Mouse (Mus musculus): ENCODE results near the gene Gm21987. TPM values are rescaled to one million over a fixed set of nuclear protein-coding genes. Genes with fewer than 3 reads are reported as not detected.

Gene Gm21987
- polyA plus RNA-seq, 1 experiment from 2014 or later = not detected

DNA sequence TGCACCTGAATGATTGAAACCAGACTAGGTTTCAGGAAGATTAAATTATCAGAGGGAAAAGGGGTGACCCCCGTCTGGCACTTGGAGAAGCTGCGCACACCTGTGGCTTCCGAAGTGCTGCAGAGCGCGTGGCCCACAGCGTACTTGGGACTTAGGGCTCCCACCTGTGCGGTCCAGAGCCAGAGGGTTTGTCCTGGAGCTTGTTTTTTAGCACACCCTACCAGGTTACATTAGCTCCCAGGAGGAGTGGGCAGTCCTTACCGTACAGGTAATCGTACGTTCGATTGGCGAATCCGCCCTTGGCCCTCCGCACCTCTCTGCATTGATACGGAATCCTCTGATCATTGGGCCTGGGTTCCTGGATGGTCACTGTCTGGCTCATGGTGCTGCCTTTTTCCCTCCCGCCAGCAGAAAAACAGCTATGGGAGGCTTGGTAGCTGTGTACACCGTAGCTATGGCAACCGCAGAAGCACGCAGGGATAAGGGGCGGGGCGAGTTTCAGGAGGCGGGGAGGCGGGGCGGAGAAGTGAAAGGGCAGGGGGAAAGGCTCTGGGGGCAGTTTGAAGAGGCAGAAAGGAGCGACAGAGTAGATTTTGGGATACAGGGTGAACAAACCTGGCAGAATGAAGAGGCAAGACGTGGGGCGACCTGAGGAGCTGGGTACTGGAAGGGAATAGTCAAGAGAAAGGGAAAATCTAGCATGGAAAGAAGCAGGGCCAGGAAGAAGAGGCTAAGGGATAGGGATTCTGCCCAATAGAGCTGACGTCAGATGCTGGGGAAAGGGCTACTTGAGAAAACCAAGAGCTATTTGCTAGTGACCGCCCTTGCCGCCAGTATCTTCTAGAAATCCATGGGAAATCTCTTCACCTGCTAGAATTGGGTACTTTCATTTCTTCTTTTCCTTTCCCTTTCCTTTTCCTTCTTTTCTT, 5.2 kb upstream of the Gm21987 start, which contains the start of gene Maats1:
Gene Maats1 (minus strand): TSS at position 748 of the 929 bp plus-strand sequence.
- Histone ChIP-seq H3K9me3 (ENCODE audit: control insufficient read depth, low read length) (no peaks in the 10 kb centered on the region), H3K9ac (ENCODE audit: low read length) (peak within 1 kb of the TSS; percentile 46), H3K4me3 (ENCODE audit: low read depth, low read length) (peak within 1 kb of the TSS; percentile 18), H3K27ac (ENCODE audit: low read depth, low read length) (no peak within 1 kb of the TSS), H3K36me3 (ENCODE audit: control insufficient read depth, insufficient read depth, low read length) (no peaks in the 10 kb centered on the region), H3K4me1 (replicated peaks; ENCODE audit: control insufficient read depth, insufficient read depth, low read length) (no peaks in the 10 kb centered on the region), H3K27me3 (ENCODE audit: control insufficient read depth, insufficient read depth, low read length) (no peaks in the 10 kb centered on the region), H3K4me2 (ENCODE audit: low read depth, low read length, severe bottlenecking) (peak within 1 kb of the TSS; percentile 46)
- DNase-seq (ENCODE audit: low spot score) (peak; percentile 92), ATAC-seq (replicated peaks; ENCODE audit: low FRiP score) (peak; percentile 89)
- 8% methylated on average over 30 of the region's 30 CpGs for WGBS

DNA sequence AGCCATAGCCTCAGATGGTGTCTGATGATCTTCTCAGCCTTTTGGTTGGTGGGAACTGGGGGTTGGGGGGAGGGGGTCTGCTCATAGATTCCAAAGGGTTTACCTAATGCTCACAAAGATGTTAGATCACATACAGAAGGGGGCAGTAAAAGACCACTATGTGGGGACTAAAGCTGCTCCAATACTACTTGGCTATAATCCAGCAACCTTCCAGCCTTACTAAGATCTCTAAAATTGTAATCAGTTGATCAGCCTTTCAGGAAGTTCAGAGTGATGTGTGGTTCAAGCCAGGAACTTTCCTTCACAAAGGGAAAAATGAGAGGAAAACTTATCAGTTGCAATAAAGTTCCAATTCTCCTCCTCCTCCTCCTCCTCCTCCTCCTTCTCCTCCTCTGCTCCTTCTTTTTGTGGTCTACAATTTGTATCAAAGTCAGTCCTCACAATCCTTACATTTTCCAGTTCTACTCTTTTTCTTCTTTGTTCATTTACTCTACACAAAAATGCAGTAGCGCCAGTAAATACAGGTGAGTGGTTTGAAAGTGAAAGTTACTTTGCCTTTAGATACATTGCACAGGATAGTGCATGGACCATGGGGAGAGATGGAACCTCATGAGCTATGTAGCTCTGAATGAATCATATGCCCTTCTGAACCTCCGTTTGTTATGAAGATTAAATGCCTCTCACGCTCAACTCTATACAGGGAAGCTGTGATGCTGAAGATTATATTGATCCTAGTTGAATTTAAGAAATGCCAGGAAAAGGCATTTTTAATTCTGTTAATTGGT, 1.7 kb upstream of the Gm21987 start:
- H3K9me3 ChIP-seq (ENCODE audit: control insufficient read depth, low read length) = no peaks in the 10 kb centered on the region
- H3K4me3 ChIP-seq (ENCODE audit: low read depth, low read length) = no peak overlapping the region
- H3K27ac ChIP-seq (ENCODE audit: low read depth, low read length) = no peak overlapping the region
- no peak overlapping the region for H3K9ac ChIP-seq (ENCODE audit: low read length)
- H3K36me3 ChIP-seq (ENCODE audit: control insufficient read depth, insufficient read depth, low read length) = no peaks in the 10 kb centered on the region
- WGBS = 85% methylated on average over 3 of the region's 3 CpGs
- DNase-seq (ENCODE audit: low spot score) (no peak), ATAC-seq (replicated peaks; ENCODE audit: low FRiP score) (no peak)
- no peaks in the 10 kb centered on the region for H3K27me3 ChIP-seq (ENCODE audit: control insufficient read depth, insufficient read depth, low read length)
- no peak overlapping the region for H3K4me2 ChIP-seq (ENCODE audit: low read depth, low read length, severe bottlenecking)
- H3K4me1 ChIP-seq (replicated peaks; ENCODE audit: control insufficient read depth, insufficient read depth, low read length) = peaks cover 3% of the 10 kb centered on the region; the same call in 1 of the 2 replicates

DNA sequence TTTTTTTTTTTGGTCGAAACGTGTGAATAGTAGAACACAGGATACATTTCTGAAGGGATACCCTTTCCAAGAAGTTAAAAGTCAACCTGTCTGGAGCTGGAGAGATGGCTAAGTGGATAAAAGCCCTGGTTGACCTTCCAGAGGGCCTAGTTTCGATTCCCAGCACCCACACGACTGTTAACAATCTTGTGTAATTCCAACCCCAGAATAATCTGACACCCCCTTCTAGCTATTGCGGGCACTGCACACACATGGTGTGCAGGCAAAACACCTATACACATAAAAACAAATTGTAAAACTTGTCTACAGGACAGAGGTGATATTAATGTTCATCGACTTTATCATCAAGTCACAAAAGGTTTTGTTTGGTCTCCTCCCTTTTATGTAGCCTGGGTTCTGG, 748 bp downstream of the Gm21987 start:
- Histone ChIP-seq H3K9ac (ENCODE audit: low read length) (peak overlapping the region; percentile 74; the same call in 1 of the 2 replicates), H3K4me1 (replicated peaks; ENCODE audit: control insufficient read depth, insufficient read depth, low read length) (peaks cover 3% of the 10 kb centered on the region; the same call in 1 of the 2 replicates), H3K36me3 (ENCODE audit: control insufficient read depth, insufficient read depth, low read length) (peaks cover 2% of the 10 kb centered on the region; the same call in 1 of the 2 replicates), H3K27me3 (ENCODE audit: control insufficient read depth, insufficient read depth, low read length) (no peaks in the 10 kb centered on the region), H3K9me3 (ENCODE audit: control insufficient read depth, low read length) (no peaks in the 10 kb centered on the region), H3K4me3 (ENCODE audit: low read depth, low read length) (peak overlapping the region; percentile 74), H3K4me2 (ENCODE audit: low read depth, low read length, severe bottlenecking) (peak overlapping the region; percentile 65), H3K27ac (ENCODE audit: low read depth, low read length) (no peak overlapping the region)
- ATAC-seq (replicated peaks; ENCODE audit: low FRiP score) (no peak), DNase-seq (ENCODE audit: low spot score) (no peak)
- WGBS = 60% methylated on average over 6 of the region's 6 CpGs

DNA sequence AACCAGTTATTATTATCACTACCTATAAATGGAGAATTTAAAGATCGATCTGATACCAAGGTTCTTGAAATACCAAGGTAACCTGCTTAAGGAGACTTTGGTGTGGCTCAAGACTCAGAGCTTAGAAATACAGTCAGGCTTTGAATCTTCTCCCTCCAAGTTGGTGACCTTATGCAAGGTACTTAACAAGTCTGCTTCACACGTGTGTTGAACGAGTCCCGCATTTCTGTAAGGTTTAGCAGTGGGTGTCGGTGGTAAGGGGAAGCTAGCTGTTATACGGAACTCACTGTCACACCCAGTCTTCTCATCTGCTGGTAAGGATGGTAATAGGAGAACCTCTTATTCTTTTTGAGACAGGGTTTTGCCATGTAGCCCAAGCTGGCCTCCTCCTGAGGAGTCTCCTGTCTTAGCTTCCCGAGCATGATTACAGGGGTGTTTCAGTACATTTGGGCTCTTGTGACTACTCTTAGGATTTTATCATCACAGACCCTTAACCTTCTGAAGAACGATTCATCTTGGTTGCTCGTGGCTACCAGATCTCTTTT, 1.4 kb downstream of the Gm21987 start:
- Histone ChIP-seq H3K4me2 (ENCODE audit: low read depth, low read length, severe bottlenecking) (no peak overlapping the region), H3K9ac (ENCODE audit: low read length) (no peak overlapping the region), H3K9me3 (ENCODE audit: control insufficient read depth, low read length) (no peaks in the 10 kb centered on the region), H3K27me3 (ENCODE audit: control insufficient read depth, insufficient read depth, low read length) (no peaks in the 10 kb centered on the region), H3K4me1 (replicated peaks; ENCODE audit: control insufficient read depth, insufficient read depth, low read length) (peaks cover 3% of the 10 kb centered on the region; the same call in 1 of the 2 replicates), H3K27ac (ENCODE audit: low read depth, low read length) (no peak overlapping the region), H3K36me3 (ENCODE audit: control insufficient read depth, insufficient read depth, low read length) (peaks cover 2% of the 10 kb centered on the region; the same call in 1 of the 2 replicates), H3K4me3 (ENCODE audit: low read depth, low read length) (no peak overlapping the region)
- ATAC-seq (replicated peaks; ENCODE audit: low FRiP score) (no peak), DNase-seq (ENCODE audit: low spot score) (no peak)
- WGBS = 94% methylated on average over 9 of the region's 9 CpGs

DNA sequence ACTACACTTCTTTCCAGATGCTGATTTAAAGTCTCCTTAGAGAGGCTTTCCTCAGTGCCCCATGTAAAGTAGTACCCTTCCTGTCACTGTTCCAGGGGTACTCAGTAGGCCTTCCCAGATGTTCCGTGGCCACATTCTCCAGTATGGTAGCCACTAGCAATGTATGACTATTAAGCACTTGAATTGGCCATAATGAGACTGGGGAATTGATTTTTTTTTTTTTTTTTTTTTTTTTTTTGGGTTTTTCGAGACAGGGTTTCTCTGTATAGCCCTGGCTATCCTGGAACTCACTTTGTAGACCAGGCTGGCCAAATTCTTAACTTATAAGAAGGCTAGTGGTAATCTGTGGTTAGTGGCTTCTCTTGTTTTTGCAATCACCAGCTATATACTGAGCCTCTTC, 3.0 kb downstream of the Gm21987 start:
- H3K27me3 ChIP-seq (ENCODE audit: control insufficient read depth, insufficient read depth, low read length) = no peaks in the 10 kb centered on the region
- H3K27ac ChIP-seq (ENCODE audit: low read depth, low read length) = no peak overlapping the region
- peaks cover 3% of the 10 kb centered on the region; the same call in 1 of the 2 replicates for H3K4me1 ChIP-seq (replicated peaks; ENCODE audit: control insufficient read depth, insufficient read depth, low read length)
- 92% methylated on average over 2 of the region's 2 CpGs for WGBS
- no peak overlapping the region for H3K4me3 ChIP-seq (ENCODE audit: low read depth, low read length)
- DNase-seq (ENCODE audit: low spot score) (no peak), ATAC-seq (replicated peaks; ENCODE audit: low FRiP score) (no peak)
- peaks cover 2% of the 10 kb centered on the region; the same call in 1 of the 2 replicates for H3K36me3 ChIP-seq (ENCODE audit: control insufficient read depth, insufficient read depth, low read length)
- no peak overlapping the region for H3K9ac ChIP-seq (ENCODE audit: low read length)
- no peak overlapping the region for H3K4me2 ChIP-seq (ENCODE audit: low read depth, low read length, severe bottlenecking)
- H3K9me3 ChIP-seq (ENCODE audit: control insufficient read depth, low read length) = no peaks in the 10 kb centered on the region

DNA sequence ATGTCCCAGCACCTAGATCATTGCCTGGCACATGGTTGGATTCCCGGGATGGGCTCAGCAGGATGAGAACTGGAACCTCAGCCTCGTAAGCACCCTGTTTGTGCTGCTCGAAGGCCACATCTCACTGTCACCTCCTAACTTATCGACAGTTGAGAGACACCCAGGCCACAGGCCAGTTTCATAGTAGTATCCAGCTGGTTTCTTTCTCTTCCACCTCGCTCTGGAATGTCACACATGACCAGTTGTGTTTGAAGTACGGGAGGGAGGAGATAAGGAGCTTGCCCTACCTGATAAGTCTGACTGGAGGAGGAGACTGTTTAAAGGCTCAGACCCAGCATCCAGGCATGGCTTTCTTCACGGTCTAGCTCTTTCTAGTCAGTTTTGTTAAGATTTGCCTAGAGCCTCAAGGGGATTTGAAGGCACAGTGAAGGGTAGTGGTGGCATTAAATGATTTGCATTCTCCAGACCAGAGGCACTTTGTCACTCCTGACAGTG, 3.6 kb downstream of the Gm21987 start:
- no peak for DNase-seq (ENCODE audit: low spot score)
- Histone ChIP-seq H3K36me3 (ENCODE audit: control insufficient read depth, insufficient read depth, low read length) (peaks cover 2% of the 10 kb centered on the region; the same call in 1 of the 2 replicates), H3K9me3 (ENCODE audit: control insufficient read depth, low read length) (no peaks in the 10 kb centered on the region), H3K27ac (ENCODE audit: low read depth, low read length) (no peak overlapping the region), H3K9ac (ENCODE audit: low read length) (no peak overlapping the region), H3K4me1 (replicated peaks; ENCODE audit: control insufficient read depth, insufficient read depth, low read length) (peaks cover 3% of the 10 kb centered on the region; the same call in 1 of the 2 replicates), H3K4me3 (ENCODE audit: low read depth, low read length) (no peak overlapping the region), H3K27me3 (ENCODE audit: control insufficient read depth, insufficient read depth, low read length) (no peaks in the 10 kb centered on the region), H3K4me2 (ENCODE audit: low read depth, low read length, severe bottlenecking) (no peak overlapping the region)
- 87% methylated on average over 7 of the region's 7 CpGs for WGBS
- ATAC-seq (replicated peaks; ENCODE audit: low FRiP score) = no peak

DNA sequence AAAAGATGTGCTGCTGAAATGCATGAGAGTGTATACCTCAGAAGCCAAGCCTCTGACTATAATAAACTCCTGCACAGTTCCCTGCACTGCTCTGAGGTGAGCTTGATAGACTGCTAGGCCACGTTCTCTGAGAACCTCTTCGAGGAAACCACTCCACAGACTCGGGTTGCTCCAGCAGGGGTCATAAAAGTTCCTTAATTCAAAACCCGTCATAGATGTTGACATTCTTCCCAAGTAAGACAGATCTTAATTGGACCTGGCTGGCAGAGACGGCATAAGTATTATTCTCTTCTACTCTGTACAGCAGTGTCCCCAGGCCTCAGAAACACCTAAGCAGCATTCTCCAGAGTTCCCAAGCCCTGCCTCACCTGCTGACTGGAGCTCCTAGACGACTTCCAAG, 4.1 kb downstream of the Gm21987 start:
- H3K27ac ChIP-seq (ENCODE audit: low read depth, low read length) = no peak overlapping the region
- H3K4me1 ChIP-seq (replicated peaks; ENCODE audit: control insufficient read depth, insufficient read depth, low read length) = peaks cover 3% of the 10 kb centered on the region; the same call in 1 of the 2 replicates
- DNase-seq (ENCODE audit: low spot score) (no peak), ATAC-seq (replicated peaks; ENCODE audit: low FRiP score) (no peak)
- H3K27me3 ChIP-seq (ENCODE audit: control insufficient read depth, insufficient read depth, low read length) = no peaks in the 10 kb centered on the region
- no peak overlapping the region for H3K4me3 ChIP-seq (ENCODE audit: low read depth, low read length)
- H3K36me3 ChIP-seq (ENCODE audit: control insufficient read depth, insufficient read depth, low read length) = peaks cover 2% of the 10 kb centered on the region; the same call in 1 of the 2 replicates
- H3K9me3 ChIP-seq (ENCODE audit: control insufficient read depth, low read length) = no peaks in the 10 kb centered on the region
- H3K9ac ChIP-seq (ENCODE audit: low read length) = no peak overlapping the region
- WGBS = 88% methylated on average over 6 of the region's 6 CpGs
- no peak overlapping the region for H3K4me2 ChIP-seq (ENCODE audit: low read depth, low read length, severe bottlenecking)

DNA sequence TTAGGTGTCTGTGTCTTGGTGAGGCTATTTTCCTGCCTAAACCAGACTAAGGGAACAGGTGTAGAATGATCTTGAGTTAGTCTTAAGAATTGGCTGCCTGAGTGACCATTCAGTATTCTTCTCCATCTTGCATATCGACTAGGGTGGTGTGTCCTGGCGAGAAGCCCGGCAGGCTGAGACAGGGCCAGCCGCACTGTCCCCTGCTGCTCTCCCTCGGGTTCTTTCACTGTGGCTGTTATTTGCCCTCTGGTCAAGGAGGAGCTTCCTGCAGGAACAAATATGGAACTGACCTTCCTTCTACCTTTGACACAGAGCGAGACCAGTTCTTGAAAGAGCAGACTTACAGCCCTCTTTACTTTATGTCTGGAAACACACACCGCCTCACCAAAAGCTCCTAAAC, 5.2 kb downstream of the Gm21987 start:
- no peak for ATAC-seq (replicated peaks; ENCODE audit: low FRiP score)
- no peak overlapping the region for H3K4me3 ChIP-seq (ENCODE audit: low read depth, low read length)
- 89% methylated on average over 7 of the region's 7 CpGs for WGBS

More for the DNA sequence above, 5.2 kb downstream of the Gm21987 start:
- Histone ChIP-seq H3K27me3 (ENCODE audit: control insufficient read depth, insufficient read depth, low read length) (no peaks in the 10 kb centered on the region), H3K27ac (ENCODE audit: low read depth, low read length) (no peak overlapping the region), H3K4me2 (ENCODE audit: low read depth, low read length, severe bottlenecking) (no peak overlapping the region), H3K9ac (ENCODE audit: low read length) (no peak overlapping the region), H3K9me3 (ENCODE audit: control insufficient read depth, low read length) (no peaks in the 10 kb centered on the region), H3K4me1 (replicated peaks; ENCODE audit: control insufficient read depth, insufficient read depth, low read length) (peaks cover 3% of the 10 kb centered on the region; the same call in 1 of the 2 replicates), H3K36me3 (ENCODE audit: control insufficient read depth, insufficient read depth, low read length) (peaks cover 2% of the 10 kb centered on the region; the same call in 1 of the 2 replicates)
- no peak for DNase-seq (ENCODE audit: low spot score)

Measured in forebrain, embryonic 11.5 days (tissue).